Mouse (Mus musculus): Measurements from ENCODE around the gene Fance. TPM values are rescaled to one million over a fixed set of nuclear protein-coding genes. Genes with fewer than 3 reads are reported as not detected.
"Not testable (repeated sequence)": the region's sequence is repeated elsewhere in the genome, so short reads cannot be mapped to it uniquely, and the experiment has no call there.

The Fance gene
- polyA plus RNA-seq, 1 experiment from 2014 or later: 22.1 TPM

- Histone ChIP-seq H3K9ac (ENCODE audit: low read length) (0 out of 2 replicates have a peak overlapping the region, but pooled peaks have one; percentile 14), H3K4me1 (replicated peaks; ENCODE audit: control insufficient read depth, insufficient read depth, low read length) (peaks cover 10% of the 10 kb centered on the region), H3K4me2 (ENCODE audit: low read depth, low read length) (no peak overlapping the region), H3K36me3 (ENCODE audit: control insufficient read depth, insufficient read depth, low read length) (peaks cover 25% of the 10 kb centered on the region; the same call in 1 of the 2 replicates), H3K27me3 (ENCODE audit: control insufficient read depth, insufficient read depth, low read depth, low read length) (no peaks in the 10 kb centered on the region), H3K9me3 (ENCODE audit: control insufficient read depth, low read length) (no peaks in the 10 kb centered on the region), H3K27ac (ENCODE audit: low read length) (no peak overlapping the region), H3K4me3 (ENCODE audit: low read length) (no peak overlapping the region)
- ATAC-seq (ENCODE audit: low read depth): no peak
- 85% methylated on average over 20 of the region's 20 CpGs for whole genome bisulfite sequencing
Measured at GRCm38 (mm10) chr17:28315611-28316160, 2.4 kb downstream of the Fance start.

GRCm38 (mm10) chr17:28316476-28316875 is 3.2 kb downstream of the Fance start:
- Histone ChIP-seq H3K4me1 (replicated peaks; ENCODE audit: control insufficient read depth, insufficient read depth, low read length) (peaks cover 10% of the 10 kb centered on the region), H3K27ac (ENCODE audit: low read length) (no peak overlapping the region), H3K9ac (ENCODE audit: low read length) (no peak overlapping the region), H3K4me3 (ENCODE audit: low read length) (no peak overlapping the region), H3K4me2 (ENCODE audit: low read depth, low read length) (no peak overlapping the region), H3K9me3 (ENCODE audit: control insufficient read depth, low read length) (no peaks in the 10 kb centered on the region), H3K36me3 (ENCODE audit: control insufficient read depth, insufficient read depth, low read length) (peaks cover 27% of the 10 kb centered on the region; the same call in 1 of the 2 replicates), H3K27me3 (ENCODE audit: control insufficient read depth, insufficient read depth, low read depth, low read length) (no peaks in the 10 kb centered on the region)
- ATAC-seq (ENCODE audit: low read depth): no peak
- 85% methylated on average over 9 of the region's 9 CpGs for WGBS

- Histone ChIP-seq H3K4me1 (replicated peaks; ENCODE audit: control insufficient read depth, insufficient read depth, low read length) (peaks cover 10% of the 10 kb centered on the region), H3K9ac (ENCODE audit: low read length) (no peak overlapping the region), H3K27me3 (ENCODE audit: control insufficient read depth, insufficient read depth, low read depth, low read length) (no peaks in the 10 kb centered on the region), H3K27ac (ENCODE audit: low read length) (no peak overlapping the region), H3K9me3 (ENCODE audit: control insufficient read depth, low read length) (no peaks in the 10 kb centered on the region), H3K4me3 (ENCODE audit: low read length) (no peak overlapping the region), H3K36me3 (ENCODE audit: control insufficient read depth, insufficient read depth, low read length) (peaks cover 27% of the 10 kb centered on the region; the same call in 1 of the 2 replicates), H3K4me2 (ENCODE audit: low read depth, low read length) (no peak overlapping the region)
- ATAC-seq (ENCODE audit: low read depth): no peak
- 59% methylated on average over 8 of the region's 8 CpGs for WGBS
Measured at GRCm38 (mm10) chr17:28317091-28317490, 3.8 kb downstream of the Fance start.

- Histone ChIP-seq H3K9ac (ENCODE audit: low read length) (no peak overlapping the region), H3K36me3 (ENCODE audit: control insufficient read depth, insufficient read depth, low read length) (peaks cover 27% of the 10 kb centered on the region; the same call in 1 of the 2 replicates), H3K4me3 (ENCODE audit: low read length) (no peak overlapping the region), H3K9me3 (ENCODE audit: control insufficient read depth, low read length) (no peaks in the 10 kb centered on the region), H3K4me2 (ENCODE audit: low read depth, low read length) (no peak overlapping the region), H3K27ac (ENCODE audit: low read length) (no peak overlapping the region), H3K4me1 (replicated peaks; ENCODE audit: control insufficient read depth, insufficient read depth, low read length) (peaks cover 8% of the 10 kb centered on the region), H3K27me3 (ENCODE audit: control insufficient read depth, insufficient read depth, low read depth, low read length) (no peaks in the 10 kb centered on the region)
- 84% methylated on average over 9 of the region's 9 CpGs for WGBS
- ATAC-seq (ENCODE audit: low read depth): no peak
Measured at GRCm38 (mm10) chr17:28317725-28318124, 4.4 kb downstream of the Fance start.

DNA sequence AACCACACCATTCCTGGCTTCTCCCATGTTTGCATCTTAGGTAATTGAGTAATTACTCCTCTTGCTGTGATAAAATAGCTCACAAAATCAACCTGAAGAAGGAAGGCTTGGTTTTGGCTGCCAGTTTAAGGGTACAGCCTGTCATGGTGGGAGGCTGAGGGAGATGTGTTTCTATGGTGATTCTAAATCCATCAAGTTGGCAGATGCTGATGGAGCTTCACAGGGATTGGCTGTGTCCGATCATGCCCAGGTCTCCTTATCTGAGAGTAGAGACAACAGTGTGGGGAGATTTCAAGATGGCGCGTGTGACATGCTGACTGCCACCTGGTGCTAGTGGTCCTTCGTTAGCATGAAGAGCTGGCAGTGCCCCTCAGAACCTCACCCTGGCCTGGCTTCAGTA is 8.4 kb downstream of the Fance start:
- no peaks in the 10 kb centered on the region for H3K27me3 ChIP-seq (ENCODE audit: control insufficient read depth, insufficient read depth, low read depth, low read length)
- no peak for ATAC-seq (ENCODE audit: low read depth)
- no peak overlapping the region for H3K4me2 ChIP-seq (ENCODE audit: low read depth, low read length)
- H3K9me3 ChIP-seq (ENCODE audit: control insufficient read depth, low read length): peaks cover 4% of the 10 kb centered on the region; the same call in 1 of the 2 replicates
- no peak overlapping the region for H3K9ac ChIP-seq (ENCODE audit: low read length)
- H3K4me1 ChIP-seq (replicated peaks; ENCODE audit: control insufficient read depth, insufficient read depth, low read length): no peaks in the 10 kb centered on the region
- H3K27ac ChIP-seq (ENCODE audit: low read length): no peak overlapping the region
- H3K36me3 ChIP-seq (ENCODE audit: control insufficient read depth, insufficient read depth, low read length): peaks cover 32% of the 10 kb centered on the region
- 88% methylated on average over 4 of the region's 4 CpGs for WGBS
- no peak overlapping the region for H3K4me3 ChIP-seq (ENCODE audit: low read length)

- H3K4me2 ChIP-seq (ENCODE audit: low read depth, low read length): no peak overlapping the region
- 85% methylated on average over 8 of the region's 8 CpGs for WGBS
- peaks cover 22% of the 10 kb centered on the region for H3K36me3 ChIP-seq (ENCODE audit: control insufficient read depth, insufficient read depth, low read length)
- peaks cover 10% of the 10 kb centered on the region for H3K4me1 ChIP-seq (replicated peaks; ENCODE audit: control insufficient read depth, insufficient read depth, low read length)
- no peak overlapping the region for H3K27ac ChIP-seq (ENCODE audit: low read length)
- ATAC-seq (ENCODE audit: low read depth): no peak
- no peak overlapping the region for H3K4me3 ChIP-seq (ENCODE audit: low read length)
- H3K27me3 ChIP-seq (ENCODE audit: control insufficient read depth, insufficient read depth, low read depth, low read length): no peaks in the 10 kb centered on the region
- peaks cover 4% of the 10 kb centered on the region; the same call in 1 of the 2 replicates for H3K9me3 ChIP-seq (ENCODE audit: control insufficient read depth, low read length)
- no peak overlapping the region for H3K9ac ChIP-seq (ENCODE audit: low read length)
Measured at GRCm38 (mm10) chr17:28323786-28324185, 10.5 kb downstream of the Fance start.

DNA sequence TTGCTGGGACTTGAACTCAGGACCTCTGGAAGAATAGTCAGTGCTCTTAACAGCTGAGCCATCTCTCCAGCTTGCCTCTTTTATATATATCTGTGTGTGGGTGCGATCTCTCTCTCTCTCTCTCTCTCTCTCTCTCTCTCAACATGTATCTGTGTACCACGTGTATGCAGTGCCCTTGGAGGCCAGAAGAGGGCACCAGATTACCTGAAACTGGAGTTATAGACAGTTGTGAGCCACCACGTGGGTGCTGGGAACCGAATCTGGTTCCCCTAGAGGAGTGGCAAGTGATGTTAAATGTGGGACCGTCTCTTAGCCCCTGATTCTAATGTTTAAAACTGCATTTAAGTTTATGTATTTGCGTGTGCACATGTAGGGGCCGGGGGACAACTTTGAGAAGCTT is 11.1 kb downstream of the Fance start:
- H3K4me3 ChIP-seq (ENCODE audit: low read length); H3K27me3 ChIP-seq (ENCODE audit: control insufficient read depth, insufficient read depth, low read depth, low read length); H3K27ac ChIP-seq (ENCODE audit: low read length); H3K9ac ChIP-seq (ENCODE audit: low read length); ATAC-seq (ENCODE audit: low read depth); H3K4me2 ChIP-seq (ENCODE audit: low read depth, low read length); H3K9me3 ChIP-seq (ENCODE audit: control insufficient read depth, low read length): not testable (repeated sequence)
- peaks cover 18% of the 10 kb centered on the region for H3K36me3 ChIP-seq (ENCODE audit: control insufficient read depth, insufficient read depth, low read length)
- WGBS: 94% methylated on average over 7 of the region's 7 CpGs
- peaks cover 10% of the 10 kb centered on the region for H3K4me1 ChIP-seq (replicated peaks; ENCODE audit: control insufficient read depth, insufficient read depth, low read length)

DNA sequence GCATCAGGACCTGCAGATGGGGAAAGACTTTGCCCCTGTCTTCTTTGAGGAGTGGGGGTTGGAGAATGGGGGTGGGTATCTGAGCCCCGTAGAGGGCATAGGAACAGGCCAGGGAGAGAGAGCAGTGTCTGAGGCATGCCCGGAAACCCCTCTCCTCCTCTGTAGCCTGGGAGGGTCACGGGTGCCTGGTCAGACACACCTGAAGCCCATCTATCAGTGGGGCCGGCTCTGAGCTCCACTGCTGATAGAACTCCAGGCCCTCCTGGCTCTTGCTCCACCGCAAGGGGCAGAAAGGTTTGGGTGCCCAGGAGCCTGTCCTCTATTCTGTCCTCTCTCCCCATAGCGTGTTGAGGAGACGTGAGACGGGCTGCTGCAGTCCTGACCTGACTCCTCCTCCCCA is 12.4 kb downstream of the Fance start:
- Histone ChIP-seq H3K9me3 (ENCODE audit: control insufficient read depth, low read length) (peaks cover 4% of the 10 kb centered on the region; the same call in 1 of the 2 replicates), H3K9ac (ENCODE audit: low read length) (no peak overlapping the region), H3K36me3 (ENCODE audit: control insufficient read depth, insufficient read depth, low read length) (peaks cover 25% of the 10 kb centered on the region), H3K4me1 (replicated peaks; ENCODE audit: control insufficient read depth, insufficient read depth, low read length) (peaks cover 18% of the 10 kb centered on the region), H3K27me3 (ENCODE audit: control insufficient read depth, insufficient read depth, low read depth, low read length) (no peaks in the 10 kb centered on the region), H3K4me2 (ENCODE audit: low read depth, low read length) (no peak overlapping the region), H3K27ac (ENCODE audit: low read length) (no peak overlapping the region), H3K4me3 (ENCODE audit: low read length) (no peak overlapping the region)
- 84% methylated on average over 7 of the region's 8 CpGs for WGBS
- ATAC-seq (ENCODE audit: low read depth): no peak

GRCm38 (mm10) chr17:28326951-28327350 is 13.6 kb downstream of the Fance start:
- no peaks in the 10 kb centered on the region for H3K27me3 ChIP-seq (ENCODE audit: control insufficient read depth, insufficient read depth, low read depth, low read length)
- no peak overlapping the region for H3K4me3 ChIP-seq (ENCODE audit: low read length)
- ATAC-seq (ENCODE audit: low read depth): no peak
- H3K27ac ChIP-seq (ENCODE audit: low read length): no peak overlapping the region
- H3K9ac ChIP-seq (ENCODE audit: low read length): peak overlapping the region; percentile 100; the same call in 1 of the 2 replicates
- peaks cover 18% of the 10 kb centered on the region for H3K4me1 ChIP-seq (replicated peaks; ENCODE audit: control insufficient read depth, insufficient read depth, low read length)
- WGBS: 78% methylated on average over 3 of the region's 3 CpGs
- peaks cover 4% of the 10 kb centered on the region; the same call in 1 of the 2 replicates for H3K9me3 ChIP-seq (ENCODE audit: control insufficient read depth, low read length)
- H3K4me2 ChIP-seq (ENCODE audit: low read depth, low read length): no peak overlapping the region
- peaks cover 26% of the 10 kb centered on the region for H3K36me3 ChIP-seq (ENCODE audit: control insufficient read depth, insufficient read depth, low read length)
